In the genomic region with DNA sequence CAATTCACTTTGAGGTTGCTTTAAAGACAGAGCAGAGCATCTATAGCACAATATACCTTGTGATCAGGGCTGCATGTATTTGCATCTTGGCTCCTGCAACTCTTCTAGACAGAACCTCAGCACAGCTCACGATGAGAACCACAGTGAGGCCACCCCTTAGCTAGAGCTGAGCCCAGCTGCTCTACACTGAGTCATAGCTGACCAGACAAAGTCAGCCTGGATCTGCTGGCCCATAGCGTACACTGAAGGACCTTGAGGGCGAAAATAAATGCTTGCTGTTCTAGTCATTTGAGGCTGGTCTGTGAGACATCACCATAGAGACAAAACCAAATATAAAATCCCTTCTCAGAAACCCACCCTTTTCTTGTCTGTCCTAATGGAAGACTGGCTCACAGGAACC, we compare ENCODE assay signal across 26 mouse cellular contexts.
DNase-seq lines count a peak whose midpoint lies in the region; ATAC-seq lines count a peak whose summit lies in the region.
"Had no signal": no experiment of that assay in that cellular context is flagged by ENCODE, and none has a peak within 500 bp of the region (broad histone marks: within the 10 kb centered on the region; RNA-seq: fewer than 3 reads in every experiment).

No protein-coding gene starts in this region.

- H3K4me1 ChIP-seq in heart, embryonic 10.5 days: peaks cover 41% of the 10 kb centered on the region
- H3K4me1 ChIP-seq in embryonic facial prominence, embryonic 13.5 days: peaks cover 71% of the 10 kb centered on the region
- H3K4me1 ChIP-seq: forebrain, embryonic 13.5 days; liver, embryonic 13.5 days had no signal

- H3K9ac ChIP-seq in embryonic facial prominence, embryonic 13.5 days: no peak overlapping the region
- H3K9ac ChIP-seq: forebrain, embryonic 13.5 days; hindbrain, embryonic 13.5 days; liver, embryonic 13.5 days; lung, embryonic 14.5 days; midbrain, embryonic 15.5 days; neural tube, embryonic 13.5 days had no signal

- no peaks in the 10 kb centered on the region for H3K36me3 ChIP-seq in heart, embryonic 10.5 days
- H3K36me3 ChIP-seq in embryonic facial prominence, embryonic 13.5 days: no peaks in the 10 kb centered on the region
- H3K36me3 ChIP-seq: G1E; hindbrain, embryonic 13.5 days; liver, embryonic 13.5 days; midbrain, embryonic 15.5 days; neural tube, embryonic 13.5 days had no signal

- no peak for ATAC-seq in embryonic facial prominence, embryonic 13.5 days (ENCODE audit: insufficient number of reproducible peaks, insufficient read depth, low FRiP score, low TSS enrichment, low read depth)
- ATAC-seq: activated CD4-positive, CD25-positive, alpha-beta regulatory T cell, adult 4 months; forebrain, embryonic 13.5 days; inflammation-experienced regulatory T-cells, adult 6 months; midbrain, embryonic 15.5 days had no signal

- no peak overlapping the region for H3K4me3 ChIP-seq in heart, embryonic 10.5 days
- H3K4me3 ChIP-seq in embryonic facial prominence, embryonic 13.5 days: no peak overlapping the region
- H3K4me3 ChIP-seq: erythroblast, embryonic 14.5 days; forebrain, embryonic 13.5 days; heart, adult 2 months; hindbrain, embryonic 13.5 days; liver, embryonic 13.5 days; midbrain, embryonic 15.5 days; myocyte; neural tube, embryonic 13.5 days had no signal

- no peaks in the 10 kb centered on the region for H3K27me3 ChIP-seq in heart, embryonic 10.5 days (ENCODE audit: insufficient read depth, poor library complexity, severe bottlenecking)
- no peaks in the 10 kb centered on the region for H3K27me3 ChIP-seq in embryonic facial prominence, embryonic 13.5 days
- H3K27me3 ChIP-seq: forebrain, embryonic 13.5 days; liver, embryonic 13.5 days; midbrain, embryonic 15.5 days; neural tube, embryonic 13.5 days had no signal

- 91% methylated on average over 3 of the region's 3 CpGs for WGBS in heart, embryonic 10.5 days
- 89% methylated on average over 3 of the region's 3 CpGs for WGBS in embryonic facial prominence, embryonic 13.5 days

- H3K9me3 ChIP-seq in heart, embryonic 10.5 days: no peaks in the 10 kb centered on the region
- no peaks in the 10 kb centered on the region for H3K9me3 ChIP-seq in embryonic facial prominence, embryonic 13.5 days
- H3K9me3 ChIP-seq: forebrain, embryonic 13.5 days; hindbrain, embryonic 13.5 days; liver, embryonic 13.5 days; midbrain, embryonic 15.5 days; neural tube, embryonic 13.5 days had no signal

- DNase-seq in adrenal gland, adult 2 months: peak; percentile 78
- no peak for DNase-seq in adrenal gland, postnatal 4 days (ENCODE audit: low spot score in 2 of 2)
- no peak for DNase-seq in heart, embryonic 10.5 days (ENCODE audit: low spot score)
- DNase-seq in heart, adult 18-20 months: no peak
- no peak for DNase-seq in ovary, postnatal 10 days (ENCODE audit: low spot score)
- no peak for DNase-seq in layer of hippocampus, postnatal 10 days (ENCODE audit: low spot score in 2 of 2)
- no peak for DNase-seq in embryo, embryonic 9.5 days (ENCODE audit: extremely low spot score)
- DNase-seq: cerebellum, adult 9-10 months; gastrocnemius, postnatal 14 days; heart, adult 2 months; kidney, adult 18-20 months; kidney, postnatal 4 days; liver, embryonic 13.5 days; lung, embryonic 14.5 days; lung, postnatal 36 days; right cerebral cortex, postnatal 4 days had no signal

- H3K4me2 ChIP-seq in embryonic facial prominence, embryonic 13.5 days: no peak overlapping the region
- H3K4me2 ChIP-seq: forebrain, embryonic 13.5 days; hindbrain, embryonic 13.5 days; liver, embryonic 13.5 days; lung, embryonic 14.5 days; midbrain, embryonic 15.5 days; neural tube, embryonic 13.5 days had no signal

- H3K27ac ChIP-seq in heart, embryonic 10.5 days: peak overlapping the region; percentile 52; the same call in 1 of the 2 replicates
- H3K27ac ChIP-seq in embryonic facial prominence, embryonic 13.5 days: peak overlapping the region; percentile 64
- H3K27ac ChIP-seq: forebrain, embryonic 13.5 days; heart, adult 2 months; hindbrain, embryonic 13.5 days; liver, embryonic 13.5 days; midbrain, embryonic 15.5 days; neural tube, embryonic 13.5 days had no signal
